Mouse (Mus musculus) liver, postnatal 0 days (tissue): ENCODE measurements at regions not wholly inside any gene's neighbourhood (a gene's known extent, or its start where the extent isn't known, plus 50 kb on each side); places are given as distances from the start of the nearest gene placed in this dataset.

ENCODE experiments used
- CTCF ChIP-seq: sonication (generic); IDR thresholded peaks from 2 replicates; pipeline ENCODE4 v1.5.1; 2016; ENCODE audit warnings: antibody characterized with exemption, low read depth
- EP300 ChIP-seq: IDR thresholded peaks from 2 replicates; pipeline ENCODE4 v1.6.1; 2016; ENCODE audit warnings: antibody characterized with exemption, low read depth, mild to moderate bottlenecking

DNA sequence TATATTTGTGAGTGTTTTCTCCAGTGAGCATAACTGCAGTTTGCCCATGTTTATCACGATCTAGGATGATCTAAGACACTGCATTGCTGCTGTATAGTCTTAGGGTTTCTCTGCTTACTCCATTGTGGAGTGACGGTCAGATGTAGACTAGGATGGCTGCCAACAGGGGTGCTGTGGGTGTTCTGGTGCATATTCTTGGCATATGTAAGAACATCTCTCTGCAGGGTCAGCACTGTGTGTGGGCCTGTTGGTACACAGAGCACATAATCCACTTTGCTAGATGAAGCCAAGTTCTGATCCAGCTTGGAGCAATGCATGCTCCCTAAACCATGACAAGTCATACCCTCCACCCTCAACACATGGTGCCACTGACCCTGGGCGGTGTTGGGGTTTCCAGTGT, 375.4 kb downstream of the Glrx3 start:
- TF ChIP-seq EP300 (no peak), CTCF (no peak)
